Mouse (Mus musculus) MEL (cell line): ENCODE data around the gene Pard3.

Experiments used
- CTCF ChIP-seq, 3 experiments: IDR thresholded peaks in 2 of 3; conservative IDR thresholded peaks in 1 of 3; 2 replicates each; pipeline ENCODE4 v1.5.1; 2011 to 2012; ENCODE audit warnings: low read length in 3 of 3, low read depth in 2 of 3, mild to moderate bottlenecking in 2 of 3, improper control_type of control experiment in 1 of 3, inconsistent platforms in 1 of 3, mixed read lengths in 1 of 3, moderate library complexity in 1 of 3; ENCODE audit not compliant: control insufficient read depth in 1 of 3, insufficient read depth in 1 of 3, poor library complexity in 1 of 3, severe bottlenecking in 1 of 3
- E2F4 ChIP-seq: IDR thresholded peaks from 2 replicates; pipeline ENCODE4 v1.6.1; 2011; ENCODE audit warnings: low read depth, low read length, improper control_type of control experiment, borderline replicate concordance
- ELF1 ChIP-seq: IDR thresholded peaks from 2 replicates; pipeline ENCODE4 v1.6.1; 2014; ENCODE audit warnings: low read depth, mild to moderate bottlenecking, inconsistent platforms, low read length, improper control_type of control experiment, moderate library complexity
- JUND ChIP-seq: IDR thresholded peaks from 2 replicates; pipeline ENCODE4 v1.6.1; 2011; ENCODE audit warnings: low read depth, mild to moderate bottlenecking, improper control_type of control experiment, low read length
- KAT2A ChIP-seq: conservative IDR thresholded peaks from 2 replicates; pipeline ENCODE4 v1.6.1; 2012; ENCODE audit warnings: low read depth, low read length, improper control_type of control experiment, inconsistent platforms
- MAX ChIP-seq: IDR thresholded peaks from 2 replicates; pipeline ENCODE4 v1.6.1; 2011; ENCODE audit warnings: low read length, improper control_type of control experiment
- MXI1 ChIP-seq: IDR thresholded peaks from 2 replicates; pipeline ENCODE4 v1.6.1; 2011; ENCODE audit warnings: mild to moderate bottlenecking, low read depth, low read length, improper control_type of control experiment
- NELFE ChIP-seq: IDR thresholded peaks from 2 replicates; pipeline ENCODE4 v1.6.1; 2011; ENCODE audit warnings: low read depth, low read length, improper control_type of control experiment
- RCOR1 ChIP-seq: IDR thresholded peaks from 2 replicates; pipeline ENCODE4 v1.6.1; 2012; ENCODE audit warnings: low read depth, mild to moderate bottlenecking, inconsistent platforms, low read length, improper control_type of control experiment
- USF2 ChIP-seq, 2 experiments: IDR thresholded peaks; 2 replicates each; pipeline ENCODE4 v1.6.1; 2011 to 2012; ENCODE audit warnings: improper control_type of control experiment in 2 of 2, low read length in 2 of 2, borderline replicate concordance in 1 of 2, inconsistent platforms in 1 of 2, low read depth in 1 of 2, mild to moderate bottlenecking in 1 of 2; ENCODE audit not compliant: insufficient read depth in 1 of 2

- no peak for TF ChIP-seq NELFE
- TF ChIP-seq MXI1 = no peak
- TF ChIP-seq USF2 (IDR thresholded peaks at IDR 0.05; ENCODE audit: borderline replicate concordance in 1 of 2, insufficient read depth in 1 of 2, low read depth in 1 of 2, low read length in 2 of 2) = no peak
- no peak for TF ChIP-seq JUND
- no peak for TF ChIP-seq MAX
- no peak for TF ChIP-seq RCOR1
- TF ChIP-seq CTCF (IDR thresholded peaks at IDR 0.05 in 2 of 3, conservative IDR thresholded peaks at IDR 0.05 in 1 of 3; ENCODE audit: control insufficient read depth in 1 of 3, insufficient read depth in 1 of 3, low read depth in 2 of 3, low read length in 3 of 3, poor library complexity in 1 of 3, severe bottlenecking in 1 of 3) = peak in 2 of 3 experiments; percentile 41 to 59; a peak in 3 of 6 replicates
- TF ChIP-seq ELF1 = no peak
- no peak for TF ChIP-seq KAT2A
- TF ChIP-seq E2F4 = no peak
These were observed 114.9 kb downstream of the Pard3 start for GRCm38 (mm10) chr8:127178634-127179033.
